Mouse (Mus musculus): ENCODE measurements at regions not wholly inside any gene's neighbourhood (a gene's known extent, or its start where the extent isn't known, plus 50 kb on each side); places are given as distances from the start of the nearest gene placed in this dataset.

GRCm38 (mm10) chr3:36340889-36341533 is 118.9 kb upstream of the Qrfpr start:
- 63% methylated on average over 6 of the region's 6 CpGs for WGBS
- H3K27me3 ChIP-seq (replicated peaks; ENCODE audit: control insufficient read depth, insufficient read depth, low read length), result no peaks in the 10 kb centered on the region
- H3K9ac ChIP-seq (replicated peaks; ENCODE audit: low read depth, low read length), result no peak overlapping the region
- ATAC-seq, result no peak
- H3K4me2 ChIP-seq (ENCODE audit: low read length), result no peak overlapping the region
- no peaks in the 10 kb centered on the region for H3K9me3 ChIP-seq (ENCODE audit: control insufficient read depth, low read length)
- H3K4me3 ChIP-seq (replicated peaks; ENCODE audit: low read length), result no peak overlapping the region
- no peak overlapping the region for H3K27ac ChIP-seq (ENCODE audit: low read length)
- H3K4me1 ChIP-seq (replicated peaks; ENCODE audit: control insufficient read depth, insufficient read depth, low read length), result no peaks in the 10 kb centered on the region
- H3K36me3 ChIP-seq (ENCODE audit: control insufficient read depth, insufficient read depth), result no peaks in the 10 kb centered on the region

DNA sequence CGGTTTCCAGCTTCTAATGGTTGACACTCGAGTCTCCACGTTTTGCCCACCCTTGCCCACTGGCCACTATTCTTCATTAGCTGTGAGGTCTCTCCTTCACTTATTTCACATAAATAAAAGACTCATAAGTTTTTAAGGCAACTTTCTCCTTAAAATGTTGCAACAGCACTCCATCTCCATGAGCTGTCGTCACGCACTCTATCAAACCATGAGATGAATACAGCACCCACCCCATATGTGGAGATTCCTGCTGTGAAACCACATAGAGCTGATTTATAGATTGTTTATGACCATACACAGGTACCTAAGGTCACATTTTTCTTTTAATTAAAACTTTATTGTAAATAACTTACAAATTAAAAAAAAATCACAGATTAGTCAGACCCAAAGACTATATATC is 117.5 kb upstream of the Qrfpr start:
- H3K9me3 ChIP-seq (ENCODE audit: control insufficient read depth, low read length), result no peaks in the 10 kb centered on the region
- H3K27me3 ChIP-seq (replicated peaks; ENCODE audit: control insufficient read depth, insufficient read depth, low read length), result no peaks in the 10 kb centered on the region
- H3K9ac ChIP-seq (replicated peaks; ENCODE audit: low read depth, low read length), result no peak overlapping the region
- no peak overlapping the region for H3K4me3 ChIP-seq (replicated peaks; ENCODE audit: low read length)
- no peak for ATAC-seq
- H3K36me3 ChIP-seq (ENCODE audit: control insufficient read depth, insufficient read depth), result no peaks in the 10 kb centered on the region
- no peaks in the 10 kb centered on the region for H3K4me1 ChIP-seq (replicated peaks; ENCODE audit: control insufficient read depth, insufficient read depth, low read length)
- H3K4me2 ChIP-seq (ENCODE audit: low read length), result no peak overlapping the region
- WGBS, result 96% methylated on average over 5 of the region's 5 CpGs
- H3K27ac ChIP-seq (ENCODE audit: low read length), result no peak overlapping the region

- WGBS, result 77% methylated on average over 5 of the region's 5 CpGs
- H3K27me3 ChIP-seq (replicated peaks; ENCODE audit: control insufficient read depth, insufficient read depth, low read length), result no peaks in the 10 kb centered on the region
Observed at GRCm38 (mm10) chr3:36334279-36334678, 112.2 kb upstream of the Qrfpr start.

DNA sequence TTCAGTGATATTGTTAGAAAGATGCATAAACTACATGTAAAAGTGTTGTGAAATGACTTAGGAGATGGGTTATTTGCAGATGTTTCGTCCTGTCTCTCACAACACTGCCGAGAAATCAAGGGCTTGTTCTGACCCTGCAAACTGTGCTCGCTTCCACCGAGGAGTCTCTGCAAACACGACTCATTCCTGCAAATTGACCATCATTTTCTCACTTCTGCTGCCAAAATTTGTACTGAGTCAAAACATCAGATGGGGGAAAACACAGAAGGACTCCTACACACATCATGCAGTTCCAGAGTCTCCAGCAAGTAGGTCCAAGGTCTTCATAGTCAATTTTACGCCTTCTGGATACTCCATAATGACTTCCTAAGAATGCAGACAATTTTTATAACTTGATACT is 109.9 kb upstream of the Qrfpr start:
- no peak for ATAC-seq
- H3K4me2 ChIP-seq (ENCODE audit: low read length), result no peak overlapping the region
- no peaks in the 10 kb centered on the region for H3K27me3 ChIP-seq (replicated peaks; ENCODE audit: control insufficient read depth, insufficient read depth, low read length)
- H3K9ac ChIP-seq (replicated peaks; ENCODE audit: low read depth, low read length), result no peak overlapping the region
- no peaks in the 10 kb centered on the region for H3K36me3 ChIP-seq (ENCODE audit: control insufficient read depth, insufficient read depth)
- no peaks in the 10 kb centered on the region for H3K4me1 ChIP-seq (replicated peaks; ENCODE audit: control insufficient read depth, insufficient read depth, low read length)
- no peaks in the 10 kb centered on the region for H3K9me3 ChIP-seq (ENCODE audit: control insufficient read depth, low read length)
- WGBS, result 87% methylated on average over 6 of the region's 6 CpGs
- no peak overlapping the region for H3K27ac ChIP-seq (ENCODE audit: low read length)
- no peak overlapping the region for H3K4me3 ChIP-seq (replicated peaks; ENCODE audit: low read length)

More at GRCm38 (mm10) chr3:36334279-36334678, 112.2 kb upstream of the Qrfpr start:
- Histone ChIP-seq H3K27ac (ENCODE audit: low read length) (no peak overlapping the region), H3K9ac (replicated peaks; ENCODE audit: low read depth, low read length) (no peak overlapping the region), H3K4me2 (ENCODE audit: low read length) (no peak overlapping the region), H3K4me1 (replicated peaks; ENCODE audit: control insufficient read depth, insufficient read depth, low read length) (no peaks in the 10 kb centered on the region), H3K9me3 (ENCODE audit: control insufficient read depth, low read length) (no peaks in the 10 kb centered on the region), H3K36me3 (ENCODE audit: control insufficient read depth, insufficient read depth) (no peaks in the 10 kb centered on the region), H3K4me3 (replicated peaks; ENCODE audit: low read length) (no peak overlapping the region)
- ATAC-seq, result no peak

- no peaks in the 10 kb centered on the region for H3K4me1 ChIP-seq (replicated peaks; ENCODE audit: control insufficient read depth, insufficient read depth, low read length)
- no peak overlapping the region for H3K4me3 ChIP-seq (replicated peaks; ENCODE audit: low read length)
- ATAC-seq, result no peak
- H3K36me3 ChIP-seq (ENCODE audit: control insufficient read depth, insufficient read depth), result no peaks in the 10 kb centered on the region
- H3K9me3 ChIP-seq (ENCODE audit: control insufficient read depth, low read length), result no peaks in the 10 kb centered on the region
- H3K27ac ChIP-seq (ENCODE audit: low read length), result no peak overlapping the region
- H3K27me3 ChIP-seq (replicated peaks; ENCODE audit: control insufficient read depth, insufficient read depth, low read length), result no peaks in the 10 kb centered on the region
- WGBS, result 22% methylated on average over 9 of the region's 9 CpGs
- H3K9ac ChIP-seq (replicated peaks; ENCODE audit: low read depth, low read length), result no peak overlapping the region
- H3K4me2 ChIP-seq (ENCODE audit: low read length), result no peak overlapping the region
Observed at GRCm38 (mm10) chr3:36330656-36331055, 108.5 kb upstream of the Qrfpr start.

DNA sequence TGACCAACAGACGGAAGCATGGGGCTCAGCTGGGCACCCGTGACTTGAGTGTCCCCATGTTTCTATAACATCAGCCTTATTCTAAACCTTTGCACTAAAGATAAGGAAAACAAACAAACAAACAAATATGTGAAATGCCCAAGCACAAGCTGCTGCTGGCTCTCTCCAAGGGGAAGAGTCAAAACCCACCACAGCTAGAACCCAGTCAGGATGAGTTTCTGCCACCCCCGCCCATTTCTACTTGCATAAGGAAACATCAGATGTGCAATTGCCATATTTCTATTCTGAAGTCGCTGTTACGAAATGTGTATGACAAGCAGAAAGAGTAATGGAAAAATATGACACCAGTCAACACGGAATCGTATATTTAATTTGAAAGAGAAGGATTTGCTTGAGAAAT is 107.5 kb upstream of the Qrfpr start:
- no peak overlapping the region for H3K9ac ChIP-seq (replicated peaks; ENCODE audit: low read depth, low read length)
- no peak overlapping the region for H3K4me2 ChIP-seq (ENCODE audit: low read length)
- no peaks in the 10 kb centered on the region for H3K27me3 ChIP-seq (replicated peaks; ENCODE audit: control insufficient read depth, insufficient read depth, low read length)
- no peak for ATAC-seq
- WGBS, result 86% methylated on average over 7 of the region's 7 CpGs
- H3K9me3 ChIP-seq (ENCODE audit: control insufficient read depth, low read length), result no peaks in the 10 kb centered on the region
- no peak overlapping the region for H3K4me3 ChIP-seq (replicated peaks; ENCODE audit: low read length)
- no peak overlapping the region for H3K27ac ChIP-seq (ENCODE audit: low read length)
- H3K36me3 ChIP-seq (ENCODE audit: control insufficient read depth, insufficient read depth), result no peaks in the 10 kb centered on the region
- H3K4me1 ChIP-seq (replicated peaks; ENCODE audit: control insufficient read depth, insufficient read depth, low read length), result no peaks in the 10 kb centered on the region

DNA sequence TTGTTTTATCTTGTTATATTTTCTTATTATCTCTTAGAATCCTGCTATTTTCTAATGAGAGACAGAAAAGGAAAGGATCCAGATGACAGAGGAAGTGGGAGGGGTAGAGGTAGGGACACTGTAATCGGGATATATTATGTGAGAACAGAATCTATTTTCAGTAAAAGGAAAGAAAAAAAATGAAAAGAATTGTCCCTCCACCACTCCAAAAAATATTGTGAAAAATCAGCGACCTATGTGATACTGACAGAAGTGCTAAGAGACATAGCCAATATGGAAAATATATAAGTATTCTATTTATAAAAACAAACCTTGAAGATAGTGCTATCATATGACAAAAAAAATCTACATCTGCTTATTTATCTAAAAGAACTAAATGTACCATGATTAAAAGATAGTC is 106.8 kb upstream of the Qrfpr start:
- no peaks in the 10 kb centered on the region for H3K9me3 ChIP-seq (ENCODE audit: control insufficient read depth, low read length)
- H3K4me3 ChIP-seq (replicated peaks; ENCODE audit: low read length), result no peak overlapping the region
- no peak for ATAC-seq
- no peak overlapping the region for H3K9ac ChIP-seq (replicated peaks; ENCODE audit: low read depth, low read length)
- H3K4me1 ChIP-seq (replicated peaks; ENCODE audit: control insufficient read depth, insufficient read depth, low read length), result no peaks in the 10 kb centered on the region
- 76% methylated on average over 2 of the region's 2 CpGs for WGBS
- H3K4me2 ChIP-seq (ENCODE audit: low read length), result no peak overlapping the region
- H3K27me3 ChIP-seq (replicated peaks; ENCODE audit: control insufficient read depth, insufficient read depth, low read length), result no peaks in the 10 kb centered on the region
- no peaks in the 10 kb centered on the region for H3K36me3 ChIP-seq (ENCODE audit: control insufficient read depth, insufficient read depth)
- no peak overlapping the region for H3K27ac ChIP-seq (ENCODE audit: low read length)

DNA sequence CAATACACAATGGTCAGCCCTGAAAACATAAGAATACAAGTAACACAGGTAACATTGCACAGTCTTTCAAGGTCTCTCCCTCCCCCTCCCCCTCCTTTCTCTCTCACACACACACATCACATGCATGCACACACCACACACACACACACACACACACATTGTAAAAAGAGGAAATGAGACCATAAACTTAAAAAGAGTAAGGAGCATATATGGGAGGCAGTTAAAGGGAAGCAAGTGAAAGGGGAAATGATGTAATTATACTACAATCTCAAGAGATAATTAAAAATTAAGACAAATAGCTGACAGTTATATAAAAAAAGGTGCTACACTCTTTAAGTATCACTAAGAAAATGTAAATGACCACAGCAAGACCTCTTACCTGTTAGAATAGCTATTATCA is 96.5 kb upstream of the Qrfpr start:
- H3K9me3 ChIP-seq (ENCODE audit: control insufficient read depth, low read length), result no peaks in the 10 kb centered on the region
- H3K4me2 ChIP-seq (ENCODE audit: low read length), result no peak overlapping the region
- no peaks in the 10 kb centered on the region for H3K36me3 ChIP-seq (ENCODE audit: control insufficient read depth, insufficient read depth)
- no peak overlapping the region for H3K27ac ChIP-seq (ENCODE audit: low read length)
- H3K4me3 ChIP-seq (replicated peaks; ENCODE audit: low read length), result no peak overlapping the region
- no peak overlapping the region for H3K9ac ChIP-seq (replicated peaks; ENCODE audit: low read depth, low read length)
- no peak for ATAC-seq
- no peaks in the 10 kb centered on the region for H3K27me3 ChIP-seq (replicated peaks; ENCODE audit: control insufficient read depth, insufficient read depth, low read length)
- no peaks in the 10 kb centered on the region for H3K4me1 ChIP-seq (replicated peaks; ENCODE audit: control insufficient read depth, insufficient read depth, low read length)

GRCm38 (mm10) chr3:36311337-36311736 is 89.2 kb upstream of the Qrfpr start:
- H3K9ac ChIP-seq (replicated peaks; ENCODE audit: low read depth, low read length), result no peak overlapping the region
- WGBS, result 2% methylated on average over 3 of the region's 3 CpGs
- H3K4me3 ChIP-seq (replicated peaks; ENCODE audit: low read length), result no peak overlapping the region
- no peak overlapping the region for H3K27ac ChIP-seq (ENCODE audit: low read length)
- no peak overlapping the region for H3K4me2 ChIP-seq (ENCODE audit: low read length)
- no peaks in the 10 kb centered on the region for H3K36me3 ChIP-seq (ENCODE audit: control insufficient read depth, insufficient read depth)
- H3K4me1 ChIP-seq (replicated peaks; ENCODE audit: control insufficient read depth, insufficient read depth, low read length), result peaks cover 4% of the 10 kb centered on the region; the same call in 1 of the 2 replicates
- no peaks in the 10 kb centered on the region for H3K27me3 ChIP-seq (replicated peaks; ENCODE audit: control insufficient read depth, insufficient read depth, low read length)
- no peak for ATAC-seq
- H3K9me3 ChIP-seq (ENCODE audit: control insufficient read depth, low read length), result no peaks in the 10 kb centered on the region
